Mouse (Mus musculus): ENCODE results near the gene Cnga2. TPM values are rescaled to one million over a fixed set of nuclear protein-coding genes. Genes with fewer than 3 reads are reported as not detected.

The Cnga2 gene
- polyA plus RNA-seq, 1 experiment from 2014 or later: 0.11 TPM

DNA sequence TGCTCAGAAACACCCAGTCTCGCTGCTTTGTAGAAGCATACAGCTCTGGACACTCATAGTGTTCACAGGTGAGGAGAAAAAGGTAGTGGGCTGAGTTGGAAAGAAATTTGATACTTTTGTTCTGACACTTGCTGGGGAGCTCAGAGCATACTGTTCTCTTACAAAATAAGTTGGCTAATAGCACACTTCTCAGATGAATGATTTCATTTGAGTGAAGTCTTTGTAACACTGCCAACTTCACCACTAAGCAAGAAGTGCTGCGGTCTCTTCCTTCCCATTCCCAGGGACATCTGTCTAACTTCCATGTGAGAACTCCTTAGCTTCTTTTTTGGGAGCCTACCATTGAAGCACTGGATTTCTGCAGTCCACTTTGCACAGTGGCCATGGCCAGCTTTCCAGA, 8.4 kb upstream of the Cnga2 start:
- H3K27ac ChIP-seq: no peak overlapping the region
- H3K9ac ChIP-seq: no peak overlapping the region
- no peaks in the 10 kb centered on the region for H3K9me3 ChIP-seq
- ATAC-seq (ENCODE audit: low FRiP score): no peak
- no peak overlapping the region for H3K4me3 ChIP-seq (replicated peaks)
- no peaks in the 10 kb centered on the region for H3K36me3 ChIP-seq (replicated peaks)
- WGBS: 78% methylated on average over 2 of the region's 2 CpGs
- H3K27me3 ChIP-seq: no peaks in the 10 kb centered on the region
- H3K4me1 ChIP-seq: no peaks in the 10 kb centered on the region
- H3K4me2 ChIP-seq: no peak overlapping the region

DNA sequence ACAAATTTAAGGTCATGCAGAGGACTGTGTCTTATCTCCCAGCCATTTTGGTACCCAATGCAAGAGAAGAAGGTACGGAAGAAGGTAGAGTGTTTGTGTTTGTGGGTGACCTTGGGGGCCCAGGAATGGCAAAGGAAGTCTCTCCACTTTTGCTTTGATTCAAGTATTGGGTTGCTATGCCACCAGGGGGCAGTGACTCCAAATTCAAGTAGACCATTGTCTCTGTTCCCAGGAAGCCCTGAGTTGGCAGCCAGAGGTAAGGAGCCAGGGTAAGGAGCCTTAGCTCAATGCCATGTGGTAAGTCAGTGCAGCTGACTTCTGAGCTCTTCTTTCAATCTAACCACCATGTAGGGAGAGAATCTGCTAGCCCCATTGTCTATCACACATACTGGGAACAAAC, 7.9 kb upstream of the Cnga2 start:
- WGBS: 91% methylated on average over 1 of the region's 1 CpGs
- ATAC-seq (ENCODE audit: low FRiP score): no peak

DNA sequence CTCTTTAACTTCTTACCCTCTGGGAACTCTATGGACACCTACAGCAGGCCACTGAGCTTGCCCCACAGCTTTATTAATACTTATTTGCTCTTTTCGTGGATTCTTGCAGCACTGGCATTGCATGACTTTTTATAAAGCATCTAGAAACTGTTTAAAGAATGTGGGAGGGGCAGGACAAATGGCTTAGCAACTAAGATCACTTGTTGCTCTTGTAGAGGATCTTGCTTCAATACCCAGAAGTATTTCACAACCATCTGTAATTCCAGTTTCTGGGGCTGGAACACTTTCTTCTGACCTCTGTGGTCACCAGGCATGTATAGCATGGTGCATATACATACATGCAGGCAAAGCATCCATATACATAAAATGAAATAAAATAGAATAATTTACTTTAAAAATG, 4.3 kb downstream of the Cnga2 start:
- Histone ChIP-seq H3K9ac (no peak overlapping the region), H3K4me2 (no peak overlapping the region), H3K27ac (no peak overlapping the region), H3K9me3 (no peaks in the 10 kb centered on the region), H3K27me3 (no peaks in the 10 kb centered on the region), H3K4me1 (no peaks in the 10 kb centered on the region), H3K4me3 (replicated peaks) (no peak overlapping the region), H3K36me3 (replicated peaks) (no peaks in the 10 kb centered on the region)
- ATAC-seq (ENCODE audit: low FRiP score): no peak
- 62% methylated on average over 1 of the region's 1 CpGs for WGBS

More for the DNA sequence above, 7.9 kb upstream of the Cnga2 start:
- no peak overlapping the region for H3K9ac ChIP-seq
- H3K4me1 ChIP-seq: no peaks in the 10 kb centered on the region
- H3K36me3 ChIP-seq (replicated peaks): no peaks in the 10 kb centered on the region
- H3K27me3 ChIP-seq: no peaks in the 10 kb centered on the region
- H3K4me2 ChIP-seq: no peak overlapping the region
- no peak overlapping the region for H3K4me3 ChIP-seq (replicated peaks)
- H3K9me3 ChIP-seq: no peaks in the 10 kb centered on the region
- H3K27ac ChIP-seq: no peak overlapping the region

DNA sequence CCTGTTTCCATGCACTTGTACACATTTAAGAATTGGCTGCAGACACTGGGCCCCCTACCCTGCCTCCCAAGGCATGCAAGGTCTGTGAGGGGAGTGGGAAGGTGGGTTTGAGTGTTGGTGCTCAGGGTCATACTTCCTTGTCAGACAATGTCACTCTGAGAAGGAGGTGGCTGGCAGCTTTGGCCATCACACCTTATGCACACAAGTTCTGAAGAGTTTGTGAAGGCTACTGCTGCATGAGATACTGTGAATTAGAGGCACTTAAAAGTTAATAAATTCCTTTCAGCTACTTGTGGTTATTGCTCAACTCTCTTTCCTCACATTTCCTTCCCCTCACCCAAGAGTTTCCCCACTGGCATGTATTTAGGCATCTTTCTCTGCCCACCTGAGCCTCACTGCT, 18.3 kb downstream of the Cnga2 start:
- Histone ChIP-seq H3K36me3 (replicated peaks) (no peaks in the 10 kb centered on the region), H3K4me2 (no peak overlapping the region), H3K4me3 (replicated peaks) (no peak overlapping the region), H3K27me3 (no peaks in the 10 kb centered on the region), H3K9ac (no peak overlapping the region), H3K9me3 (no peaks in the 10 kb centered on the region), H3K27ac (no peak overlapping the region), H3K4me1 (no peaks in the 10 kb centered on the region)
- no peak for ATAC-seq (ENCODE audit: low FRiP score)

DNA sequence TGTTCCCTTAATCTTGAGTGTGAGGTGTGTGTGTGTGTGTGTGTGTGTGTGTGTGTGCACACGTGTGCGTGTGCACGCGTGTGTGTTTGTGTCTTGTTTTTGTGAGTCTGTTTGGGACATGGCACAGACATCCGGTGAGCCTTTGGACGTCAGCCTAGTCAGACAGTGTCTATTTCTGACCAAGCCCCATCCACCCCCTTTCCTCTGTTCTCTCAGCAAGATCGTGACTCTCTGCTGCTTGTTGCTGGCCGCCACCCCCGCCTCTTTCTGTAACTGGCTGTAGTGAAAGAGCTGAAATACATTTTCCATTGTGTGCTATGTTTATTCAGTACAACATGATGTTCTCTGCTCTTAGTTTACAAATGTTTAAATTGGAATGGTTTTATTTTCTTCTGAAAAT, 20.6 kb downstream of the Cnga2 start:
- Histone ChIP-seq H3K4me1 (no peaks in the 10 kb centered on the region), H3K4me3 (replicated peaks) (no peak overlapping the region)

DNA sequence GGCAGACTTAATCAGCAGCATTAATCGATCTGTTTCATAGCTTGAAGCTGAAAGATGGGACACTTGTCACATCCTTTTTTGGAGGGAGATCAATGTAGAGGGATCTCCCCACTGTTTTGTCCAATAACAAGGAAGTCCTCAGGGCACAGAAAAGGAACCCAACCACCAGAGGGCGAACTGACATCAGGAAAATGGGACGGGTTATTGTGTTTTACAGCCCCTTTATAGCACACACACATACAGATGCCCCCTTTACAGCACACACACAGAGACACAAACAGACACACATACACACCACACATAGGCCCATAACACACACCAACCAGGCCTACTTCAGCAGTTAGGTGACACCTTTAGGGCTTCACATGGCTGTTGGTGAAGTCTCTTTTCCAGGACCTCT, 21.2 kb downstream of the Cnga2 start:
- Histone ChIP-seq H3K4me1 (no peaks in the 10 kb centered on the region), H3K9ac (no peak overlapping the region), H3K4me3 (replicated peaks) (no peak overlapping the region), H3K9me3 (no peaks in the 10 kb centered on the region), H3K4me2 (no peak overlapping the region), H3K27ac (no peak overlapping the region), H3K36me3 (replicated peaks) (no peaks in the 10 kb centered on the region), H3K27me3 (no peaks in the 10 kb centered on the region)
- 37% methylated on average over 3 of the region's 3 CpGs for WGBS
- ATAC-seq (ENCODE audit: low FRiP score): no peak

More for the DNA sequence above, 20.6 kb downstream of the Cnga2 start:
- Histone ChIP-seq H3K36me3 (replicated peaks) (no peaks in the 10 kb centered on the region), H3K4me2 (no peak overlapping the region), H3K27ac (no peak overlapping the region), H3K27me3 (no peaks in the 10 kb centered on the region), H3K9ac (no peak overlapping the region), H3K9me3 (no peaks in the 10 kb centered on the region)
- 64% methylated on average over 9 of the region's 9 CpGs for WGBS
- ATAC-seq (ENCODE audit: low FRiP score): no peak

DNA sequence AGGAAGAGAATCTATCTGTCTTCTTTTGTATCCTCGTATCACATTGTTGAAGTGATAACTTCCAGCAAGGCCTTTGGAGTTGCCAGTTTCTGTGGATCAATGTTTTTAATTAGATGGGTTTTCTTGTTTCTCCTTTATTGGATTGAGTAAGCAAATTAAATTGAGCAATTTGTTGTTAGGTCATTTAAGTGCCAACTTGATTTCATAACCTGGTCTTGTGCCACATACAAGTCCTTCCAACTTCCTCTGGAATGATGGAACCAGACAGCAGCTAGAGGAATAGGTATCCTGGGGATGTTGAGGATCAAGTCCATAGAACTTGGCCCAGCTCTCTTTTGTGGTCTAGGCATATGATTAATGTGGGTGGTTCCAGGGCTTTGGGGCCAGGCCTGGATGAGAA, 30.6 kb downstream of the Cnga2 start:
- Histone ChIP-seq H3K27ac (no peak overlapping the region), H3K27me3 (no peaks in the 10 kb centered on the region), H3K4me3 (replicated peaks) (no peak overlapping the region), H3K4me1 (no peaks in the 10 kb centered on the region), H3K4me2 (no peak overlapping the region), H3K9ac (no peak overlapping the region), H3K36me3 (replicated peaks) (no peaks in the 10 kb centered on the region), H3K9me3 (no peaks in the 10 kb centered on the region)
- ATAC-seq (ENCODE audit: low FRiP score): no peak
- 100% methylated on average over 1 of the region's 1 CpGs for WGBS

DNA sequence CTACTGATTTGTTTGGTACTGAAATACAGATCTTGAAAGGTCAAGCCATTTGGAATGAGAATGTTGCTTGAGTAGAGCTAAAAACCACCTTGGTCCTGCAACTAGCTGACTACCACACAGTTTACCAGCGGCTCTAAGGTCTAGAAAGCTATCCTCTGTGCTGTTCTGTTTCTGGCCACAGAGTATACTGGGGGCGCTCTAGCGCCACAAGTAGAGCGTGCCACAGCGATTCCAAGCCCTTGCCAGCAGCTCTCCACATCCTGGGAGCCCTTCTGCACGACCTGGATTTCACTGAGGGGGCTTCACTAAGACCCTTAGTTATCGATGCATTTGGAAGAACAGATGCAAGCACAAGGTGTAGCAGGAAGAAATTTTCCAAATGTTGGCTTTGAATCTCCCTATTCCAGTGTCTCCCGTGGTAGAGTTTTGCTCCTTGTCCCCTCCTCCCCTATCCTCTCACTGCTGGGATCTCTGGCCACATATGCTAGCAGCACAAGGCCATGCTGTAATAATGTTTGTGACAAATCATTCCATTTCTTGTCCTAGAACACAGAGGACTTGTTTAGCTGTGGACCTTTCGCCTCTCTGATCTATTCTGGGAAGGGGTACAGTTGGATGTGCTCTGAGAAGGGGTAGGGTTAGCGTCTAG, 31.2 kb downstream of the Cnga2 start:
- Histone ChIP-seq H3K4me2 (no peak overlapping the region), H3K9ac (no peak overlapping the region), H3K4me3 (replicated peaks) (no peak overlapping the region), H3K4me1 (no peaks in the 10 kb centered on the region), H3K27ac (no peak overlapping the region), H3K36me3 (replicated peaks) (no peaks in the 10 kb centered on the region), H3K27me3 (no peaks in the 10 kb centered on the region), H3K9me3 (no peaks in the 10 kb centered on the region)
- WGBS: 40% methylated on average over 10 of the region's 10 CpGs
- peak; percentile 61; the same call in 1 of the 2 replicates for ATAC-seq (ENCODE audit: low FRiP score)

DNA sequence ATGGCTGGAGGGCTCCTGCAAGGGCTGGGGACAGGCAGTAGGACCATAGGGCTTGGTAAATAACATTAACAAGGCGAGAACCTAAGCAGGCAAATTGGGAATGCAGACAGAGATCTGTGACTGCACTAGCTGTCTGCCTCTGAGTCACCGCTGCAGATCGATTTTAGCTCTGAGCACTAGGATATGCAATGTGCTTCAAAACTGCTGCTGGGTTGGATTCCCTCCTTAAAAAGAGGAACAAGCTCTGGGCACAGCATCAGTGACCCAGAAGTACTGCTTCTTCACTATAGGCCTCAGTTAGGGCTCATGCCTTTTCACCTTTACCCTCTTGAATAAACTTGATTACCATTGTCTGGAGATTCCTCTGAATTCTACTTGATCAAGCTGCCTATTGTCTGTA, 31.9 kb downstream of the Cnga2 start:
- Histone ChIP-seq H3K4me3 (replicated peaks) (no peak overlapping the region), H3K4me1 (no peaks in the 10 kb centered on the region), H3K4me2 (no peak overlapping the region), H3K36me3 (replicated peaks) (no peaks in the 10 kb centered on the region), H3K9me3 (no peaks in the 10 kb centered on the region), H3K9ac (no peak overlapping the region), H3K27me3 (no peaks in the 10 kb centered on the region), H3K27ac (no peak overlapping the region)
- no peak for ATAC-seq (ENCODE audit: low FRiP score)
- 82% methylated on average over 3 of the region's 3 CpGs for WGBS

DNA sequence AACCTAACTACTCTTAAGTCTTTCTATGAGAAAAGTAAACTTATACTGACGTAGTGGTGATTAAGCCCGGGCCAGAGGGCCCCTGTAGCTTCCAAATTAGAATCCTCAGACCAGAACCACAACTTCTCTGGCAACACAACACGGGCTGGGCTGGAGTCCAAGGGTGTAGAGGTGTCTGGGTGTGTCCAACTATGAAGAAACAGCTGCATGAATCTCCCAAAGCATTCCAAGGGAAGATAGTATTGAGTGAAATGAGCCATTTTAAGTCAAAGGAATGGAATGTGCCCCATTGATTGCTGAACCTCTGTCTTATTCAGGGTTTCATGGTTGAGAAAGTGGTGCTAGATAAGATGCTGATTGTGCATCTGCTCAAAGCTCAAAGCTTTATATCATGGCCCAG, 52.4 kb downstream of the Cnga2 start:
- no peak overlapping the region for H3K27ac ChIP-seq
- no peaks in the 10 kb centered on the region for H3K4me1 ChIP-seq
- no peak overlapping the region for H3K4me3 ChIP-seq (replicated peaks)
- no peaks in the 10 kb centered on the region for H3K9me3 ChIP-seq
- H3K27me3 ChIP-seq: no peaks in the 10 kb centered on the region
- 74% methylated on average over 3 of the region's 3 CpGs for WGBS
- no peak overlapping the region for H3K4me2 ChIP-seq
- no peak overlapping the region for H3K9ac ChIP-seq
- H3K36me3 ChIP-seq (replicated peaks): no peaks in the 10 kb centered on the region
- no peak for ATAC-seq (ENCODE audit: low FRiP score)

DNA sequence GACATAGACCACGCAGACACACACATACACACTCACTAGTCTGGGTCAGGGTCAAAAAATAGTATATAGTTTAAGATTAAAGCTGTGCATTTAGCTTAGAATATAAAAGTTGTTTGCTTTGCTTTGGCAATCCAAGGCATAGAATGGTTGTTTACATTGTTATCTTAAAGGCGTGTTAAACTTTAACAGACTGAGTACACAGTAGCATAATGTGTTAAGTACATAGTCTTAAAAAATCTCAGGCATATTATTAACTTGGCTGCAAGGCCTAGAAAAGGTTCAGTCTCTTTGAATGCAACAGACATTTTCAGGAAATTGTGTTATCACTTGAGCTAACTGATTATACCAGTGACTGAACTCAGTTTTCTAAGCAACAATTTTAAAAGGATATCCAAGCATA, 56.3 kb downstream of the Cnga2 start:
- Histone ChIP-seq H3K27ac (no peak overlapping the region), H3K27me3 (no peaks in the 10 kb centered on the region), H3K4me2 (no peak overlapping the region), H3K4me1 (no peaks in the 10 kb centered on the region), H3K4me3 (replicated peaks) (no peak overlapping the region), H3K36me3 (replicated peaks) (no peaks in the 10 kb centered on the region), H3K9me3 (no peaks in the 10 kb centered on the region), H3K9ac (no peak overlapping the region)
- 92% methylated on average over 2 of the region's 2 CpGs for WGBS
- no peak for ATAC-seq (ENCODE audit: low FRiP score)
